Mouse (Mus musculus) forebrain, embryonic 12.5 days (tissue): Measurements from ENCODE around the gene Picalm. TPM values are rescaled to one million over a fixed set of nuclear protein-coding genes. Genes with fewer than 3 reads are reported as not detected.

Experiments used
- ATAC-seq: fragments of 200-750 bp; cut with Nextera tagmentation; 2 replicates; pipeline ENCODE4 v1.8.0; 2017; ENCODE audit warnings: moderate TSS enrichment; ENCODE audit not compliant: low FRiP score
- H3K27ac ChIP-seq: fragments of 300-500 bp; sonication (generic); 2 replicates; pipeline ENCODE4 v1.5.1; 2016; ENCODE audit warnings: mild to moderate bottlenecking
- H3K27me3 ChIP-seq: fragments of 300-500 bp; sonication (generic); 2 replicates; pipeline ENCODE4 v1.6.1; 2016; ENCODE audit warnings: mild to moderate bottlenecking
- H3K36me3 ChIP-seq: fragments of 300-500 bp; sonication (generic); replicated peaks from 2 replicates; pipeline ENCODE4 v1.6.1; 2016; ENCODE audit warnings: mild to moderate bottlenecking
- H3K4me1 ChIP-seq: fragments of 300-500 bp; sonication (generic); 2 replicates; pipeline ENCODE4 v1.6.1; 2016
- H3K4me2 ChIP-seq: fragments of 300-500 bp; sonication (generic); 2 replicates; pipeline ENCODE4 v1.6.1; 2016; ENCODE audit warnings: mild to moderate bottlenecking, moderate library complexity
- H3K4me3 ChIP-seq: fragments of 300-500 bp; sonication (generic); replicated peaks from 2 replicates; pipeline ENCODE4 v1.5.1; 2016; ENCODE audit warnings: mild to moderate bottlenecking
- H3K9ac ChIP-seq: fragments of 300-500 bp; sonication (generic); 2 replicates; pipeline ENCODE4 v1.6.1; 2016; ENCODE audit warnings: mild to moderate bottlenecking
- H3K9me3 ChIP-seq: fragments of 300-500 bp; sonication (generic); 2 replicates; pipeline ENCODE4 v1.6.1; 2016
- WGBS: fragments of 180-500 bp; shearing (Covaris S2); methylation state at CpG from one replicate; pipeline ENCODE4 v1.1.7; 2016; 5-methylcytosine and 5-hydroxymethylcytosine counted together
- polyA plus RNA-seq: library from polyadenylated mRNA; unstranded; fragments of >200 nt; fragmentation: Nextera tagmentation; extraction: Ambion mirVana; gene quantifications from 2 replicates; pipeline ENCODE4 v1.2.1, GENCODE M21; 2016

Picalm gene
- polyA plus RNA-seq, 1 experiment from 2014 or later = 43.9 TPM

DNA sequence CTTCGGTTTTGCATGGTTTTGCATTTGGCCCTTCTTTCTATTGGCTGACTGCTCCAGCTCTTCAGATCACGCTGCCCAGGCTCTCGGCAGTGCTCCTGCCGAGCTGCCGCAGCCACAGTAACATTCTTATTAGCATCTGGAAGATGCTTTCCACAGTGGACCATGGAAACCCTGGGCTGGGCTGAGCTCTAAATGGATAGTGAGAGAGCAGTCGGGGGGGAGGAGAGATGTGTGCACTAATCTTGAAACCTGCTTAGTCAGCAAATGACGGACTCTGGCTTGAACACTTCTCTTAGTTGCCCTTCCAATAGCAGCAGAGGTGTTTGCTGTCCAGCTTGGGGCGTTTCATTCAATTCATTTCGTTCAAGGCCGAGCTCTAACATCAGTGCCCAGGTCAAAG is 30.8 kb upstream of the Picalm start:
- Histone ChIP-seq H3K27ac (no peak overlapping the region), H3K4me1 (peaks cover 3% of the 10 kb centered on the region; the same call in 1 of the 2 replicates), H3K4me3 (no peak overlapping the region), H3K36me3 (no peaks in the 10 kb centered on the region), H3K27me3 (peaks cover 3% of the 10 kb centered on the region; the same call in 1 of the 2 replicates), H3K4me2 (no peak overlapping the region), H3K9ac (no peak overlapping the region), H3K9me3 (no peaks in the 10 kb centered on the region)
- WGBS = 40% methylated on average over 10 of the region's 10 CpGs
- no peak for ATAC-seq

DNA sequence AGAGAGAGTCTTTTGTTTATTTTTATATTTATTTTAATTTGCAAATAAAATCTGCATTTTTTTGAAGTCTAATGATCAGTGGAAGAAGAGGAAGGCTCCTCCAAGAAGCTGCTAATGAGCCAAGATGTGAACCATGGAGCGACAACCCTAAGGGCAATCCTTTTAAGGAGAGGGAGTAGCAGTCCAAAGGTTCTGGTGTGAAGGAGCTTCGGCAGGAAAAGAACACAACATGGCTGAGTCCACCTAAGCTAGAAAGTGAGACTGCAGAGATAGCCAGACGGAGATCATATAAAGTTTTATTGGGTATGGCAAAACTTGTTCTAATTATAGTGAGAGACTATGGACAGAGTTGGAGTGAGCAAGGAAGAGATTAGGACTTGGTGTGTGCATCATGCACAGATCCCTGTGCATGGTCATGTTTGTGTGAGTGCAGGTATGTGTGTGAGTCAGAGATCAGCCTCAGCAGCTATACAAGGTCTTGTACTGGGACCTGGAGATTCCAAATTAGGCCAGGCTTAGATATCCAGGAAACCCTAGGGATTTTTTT is 29.3 kb upstream of the Picalm start:
- no peak for ATAC-seq
- Histone ChIP-seq H3K9ac (no peak overlapping the region), H3K9me3 (no peaks in the 10 kb centered on the region)

DNA sequence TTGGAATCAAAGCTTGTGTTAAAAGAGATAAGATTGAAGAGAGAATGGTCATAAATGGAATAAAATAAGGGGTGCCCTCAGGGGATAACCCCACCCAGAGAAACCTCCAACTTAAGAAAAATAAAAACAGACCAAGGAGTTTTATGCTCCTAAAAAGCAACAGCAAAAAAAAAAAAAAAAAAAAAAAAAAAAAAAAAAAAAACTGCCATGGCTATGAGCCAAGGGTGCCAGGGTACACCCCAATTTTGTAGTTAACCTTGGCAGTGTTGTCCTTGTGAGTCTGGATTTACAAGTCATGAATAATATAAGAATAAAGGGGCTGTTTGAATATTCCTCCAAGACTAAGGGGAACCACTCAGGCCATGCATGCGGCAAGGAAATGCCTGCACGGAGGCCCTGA is 13.9 kb upstream of the Picalm start:
- ATAC-seq = no peak
- H3K4me1 ChIP-seq = no peaks in the 10 kb centered on the region
- H3K27ac ChIP-seq = no peak overlapping the region
- no peaks in the 10 kb centered on the region for H3K9me3 ChIP-seq
- no peaks in the 10 kb centered on the region for H3K27me3 ChIP-seq
- H3K36me3 ChIP-seq = no peaks in the 10 kb centered on the region
- no peak overlapping the region for H3K9ac ChIP-seq
- H3K4me3 ChIP-seq = no peak overlapping the region
- 97% methylated on average over 2 of the region's 2 CpGs for WGBS
- H3K4me2 ChIP-seq = no peak overlapping the region

More for the DNA sequence above, 29.3 kb upstream of the Picalm start:
- peaks cover 3% of the 10 kb centered on the region; the same call in 1 of the 2 replicates for H3K4me1 ChIP-seq
- H3K4me3 ChIP-seq = no peak overlapping the region
- H3K27ac ChIP-seq = no peak overlapping the region
- whole genome bisulfite sequencing = 89% methylated on average over 3 of the region's 3 CpGs
- no peaks in the 10 kb centered on the region for H3K36me3 ChIP-seq
- no peak overlapping the region for H3K4me2 ChIP-seq
- peaks cover 3% of the 10 kb centered on the region; the same call in 1 of the 2 replicates for H3K27me3 ChIP-seq

DNA sequence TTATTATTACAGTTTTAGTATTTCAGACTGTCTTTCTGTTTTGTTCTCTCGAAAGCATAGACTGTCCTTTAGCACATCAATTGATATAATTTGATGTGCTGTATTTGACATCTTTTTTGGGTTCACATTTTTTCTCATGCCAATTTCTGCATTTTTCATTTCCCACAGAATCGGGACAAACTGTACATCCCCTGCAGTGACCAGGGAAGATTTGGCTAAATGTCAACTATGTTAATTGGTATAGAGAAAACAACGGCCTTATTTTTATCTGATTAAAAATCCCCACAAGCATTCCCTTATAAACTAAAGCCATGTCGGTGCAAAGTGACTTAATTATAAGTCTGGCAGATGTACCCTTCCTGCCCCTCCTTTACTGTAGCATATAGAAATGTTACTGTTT is 9.9 kb upstream of the Picalm start:
- no peak for ATAC-seq
- no peaks in the 10 kb centered on the region for H3K36me3 ChIP-seq
- H3K27me3 ChIP-seq = no peaks in the 10 kb centered on the region
- H3K4me3 ChIP-seq = no peak overlapping the region
- H3K4me1 ChIP-seq = no peaks in the 10 kb centered on the region
- H3K4me2 ChIP-seq = no peak overlapping the region
- 75% methylated on average over 4 of the region's 4 CpGs for WGBS
- H3K9me3 ChIP-seq = no peaks in the 10 kb centered on the region
- no peak overlapping the region for H3K27ac ChIP-seq
- no peak overlapping the region for H3K9ac ChIP-seq

DNA sequence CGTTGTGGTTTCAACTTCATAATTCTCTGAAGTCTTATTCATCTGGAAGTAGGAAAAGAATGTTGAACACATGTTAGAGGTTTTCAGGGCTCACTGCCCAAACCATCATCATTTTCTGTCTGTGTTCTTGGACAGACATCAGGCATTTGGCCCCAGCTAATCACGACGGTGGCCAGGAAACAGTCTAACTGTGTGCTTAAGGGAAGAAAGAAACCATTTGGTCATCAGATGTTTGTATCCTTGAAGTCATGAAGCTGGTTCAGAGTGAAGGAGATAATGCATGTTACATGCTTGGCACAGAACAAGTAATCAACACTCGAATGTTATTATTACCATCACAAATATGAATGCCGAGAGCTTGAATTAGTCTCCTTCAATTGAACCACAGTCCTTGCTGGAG is 5.0 kb upstream of the Picalm start:
- Histone ChIP-seq H3K4me1 (peaks cover 5% of the 10 kb centered on the region), H3K9ac (no peak overlapping the region), H3K27ac (no peak overlapping the region), H3K4me3 (no peak overlapping the region), H3K27me3 (no peaks in the 10 kb centered on the region), H3K9me3 (no peaks in the 10 kb centered on the region), H3K36me3 (no peaks in the 10 kb centered on the region), H3K4me2 (no peak overlapping the region)
- ATAC-seq = no peak
- 96% methylated on average over 5 of the region's 5 CpGs for WGBS

DNA sequence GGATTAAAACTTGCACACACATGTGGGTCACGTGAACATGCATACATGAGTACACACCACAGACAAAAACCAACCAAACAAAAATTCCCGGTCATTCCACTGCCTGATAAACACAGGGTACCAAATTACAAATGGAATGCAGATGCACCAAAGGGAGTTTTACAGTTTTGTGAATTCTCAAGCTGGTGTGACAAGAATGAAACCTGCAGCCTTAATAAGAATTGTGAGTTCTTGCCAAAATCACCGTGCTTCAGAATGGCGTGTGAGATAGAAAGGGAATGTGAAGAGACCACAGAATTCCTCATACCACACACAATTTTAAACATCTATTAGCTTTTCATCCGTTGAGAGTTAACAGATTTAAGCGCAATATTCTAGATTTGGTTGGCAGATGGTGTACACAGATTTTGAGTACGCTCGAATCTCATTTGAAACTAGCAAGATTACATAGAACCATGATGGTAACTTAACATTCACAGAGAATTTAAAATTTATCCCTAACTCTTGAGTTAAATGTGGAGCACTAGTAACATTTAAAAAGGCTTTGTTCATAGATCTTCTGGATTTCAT is 1.3 kb upstream of the Picalm start:
- H3K36me3 ChIP-seq = no peaks in the 10 kb centered on the region
- H3K9me3 ChIP-seq = no peaks in the 10 kb centered on the region
- peak overlapping the region; percentile 97; the same call in 1 of the 2 replicates for H3K9ac ChIP-seq
- peak overlapping the region; percentile 82 for H3K4me3 ChIP-seq
- H3K27ac ChIP-seq = peak overlapping the region; percentile 94; the same call in 1 of the 2 replicates
- ATAC-seq = no peak
- H3K4me2 ChIP-seq = peak overlapping the region; percentile 86
- 78% methylated on average over 8 of the region's 8 CpGs for WGBS
- H3K27me3 ChIP-seq = no peaks in the 10 kb centered on the region
- H3K4me1 ChIP-seq = peaks cover 15% of the 10 kb centered on the region

DNA sequence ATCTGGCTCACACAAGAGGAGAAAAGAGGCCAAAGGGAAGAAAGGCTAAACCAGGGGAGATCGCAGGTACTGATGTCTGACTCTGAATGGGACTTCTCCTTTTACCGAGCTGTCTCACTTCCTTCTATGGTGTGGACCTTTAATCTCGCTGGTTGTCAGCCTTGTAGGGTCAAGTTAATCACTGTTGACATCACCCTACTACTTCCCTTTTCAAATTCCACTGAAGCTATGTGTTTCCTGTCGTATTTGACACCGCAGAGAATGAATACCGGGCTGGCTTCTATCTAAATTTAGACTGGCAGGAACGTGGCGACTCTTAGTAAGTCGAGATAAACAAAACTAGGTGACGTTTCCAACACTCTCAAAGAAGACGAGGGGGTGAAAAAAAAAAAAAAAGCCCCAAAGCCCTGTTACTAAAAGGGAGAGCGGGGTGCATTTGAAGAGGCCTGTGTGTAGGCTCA is 712 bp upstream of the Picalm start:
- Histone ChIP-seq H3K4me1 (peaks cover 15% of the 10 kb centered on the region), H3K27ac (peak overlapping the region; percentile 94), H3K9me3 (no peaks in the 10 kb centered on the region), H3K36me3 (no peaks in the 10 kb centered on the region), H3K4me2 (peak overlapping the region; percentile 86), H3K9ac (peak overlapping the region; percentile 97), H3K27me3 (no peaks in the 10 kb centered on the region), H3K4me3 (peak overlapping the region; percentile 82)
- ATAC-seq = peak; percentile 4; the same call in 1 of the 2 replicates
- WGBS = under 1% methylated on average over 12 of the region's 12 CpGs

DNA sequence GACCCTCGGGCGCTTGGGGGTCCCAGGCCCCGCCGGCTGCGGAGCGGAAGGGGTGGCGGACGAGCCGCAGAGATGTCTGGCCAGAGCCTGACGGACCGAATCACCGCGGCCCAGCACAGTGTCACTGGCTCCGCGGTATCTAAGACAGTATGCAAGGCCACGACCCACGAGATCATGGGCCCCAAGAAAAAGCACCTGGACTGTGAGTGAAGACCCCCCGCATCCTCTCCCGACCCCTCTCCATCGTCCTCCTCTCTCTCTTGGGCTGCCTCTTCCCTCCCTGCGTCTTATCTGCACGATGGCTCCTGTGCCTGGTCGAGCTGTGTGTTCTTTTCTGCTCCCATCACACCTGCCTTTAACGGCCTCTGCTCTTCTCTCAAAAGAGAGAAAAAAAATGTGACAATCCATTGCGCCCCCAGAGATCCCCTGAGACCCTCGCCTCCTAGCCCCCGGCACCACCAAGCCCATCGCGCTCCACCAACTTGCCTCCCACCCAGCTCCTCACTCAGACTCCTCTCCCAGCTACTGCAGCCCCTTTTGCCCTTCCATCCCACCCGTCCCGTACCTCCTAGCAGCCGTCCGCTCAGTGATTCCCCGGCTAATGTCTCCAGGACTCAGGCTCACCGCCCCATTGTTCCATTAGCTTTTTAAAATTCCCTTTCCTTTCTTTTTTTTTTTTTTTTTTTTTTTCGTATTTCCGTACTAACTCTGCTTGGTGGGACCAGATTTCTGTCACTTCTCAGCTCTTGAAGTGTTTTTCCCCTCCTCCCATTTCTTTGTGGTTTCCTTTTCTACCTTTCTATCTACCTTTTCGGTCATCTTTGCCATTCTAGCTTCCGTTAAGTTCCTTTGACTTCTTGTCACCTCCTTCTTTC is 725 bp downstream of the Picalm start:
- peak overlapping the region; percentile 94 for H3K27ac ChIP-seq
- peaks cover 15% of the 10 kb centered on the region for H3K4me1 ChIP-seq
- peak; percentile 76 for ATAC-seq
- peak overlapping the region; percentile 86 for H3K4me2 ChIP-seq
- peak overlapping the region; percentile 97 for H3K9ac ChIP-seq
- no peaks in the 10 kb centered on the region for H3K36me3 ChIP-seq
- H3K27me3 ChIP-seq = no peaks in the 10 kb centered on the region
- H3K9me3 ChIP-seq = no peaks in the 10 kb centered on the region
- WGBS = under 1% methylated on average over 34 of the region's 39 CpGs
- H3K4me3 ChIP-seq = peak overlapping the region; percentile 82

DNA sequence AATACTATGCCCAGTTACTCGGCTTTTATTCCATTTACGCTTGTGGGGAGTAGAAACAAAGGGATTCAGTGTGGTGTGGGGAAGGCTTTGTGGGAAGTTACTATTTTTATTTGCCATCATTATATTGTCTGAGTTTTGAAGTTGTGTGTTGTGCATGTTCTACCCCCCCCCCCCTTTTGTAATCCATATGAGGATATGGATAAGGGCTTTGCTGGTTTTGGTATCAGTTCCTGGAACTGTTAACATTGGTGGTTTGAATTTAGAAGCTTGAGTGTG is 1.3 kb downstream of the Picalm start:
- WGBS = 0% methylated on average over 2 of the region's 2 CpGs
- H3K9ac ChIP-seq = peak overlapping the region; percentile 97
- ATAC-seq = no peak
- H3K27me3 ChIP-seq = no peaks in the 10 kb centered on the region
- H3K4me2 ChIP-seq = peak overlapping the region; percentile 86
- no peaks in the 10 kb centered on the region for H3K9me3 ChIP-seq
- no peak overlapping the region for H3K27ac ChIP-seq
- H3K4me3 ChIP-seq = peak overlapping the region; percentile 82
- H3K4me1 ChIP-seq = peaks cover 15% of the 10 kb centered on the region
- H3K36me3 ChIP-seq = no peaks in the 10 kb centered on the region

DNA sequence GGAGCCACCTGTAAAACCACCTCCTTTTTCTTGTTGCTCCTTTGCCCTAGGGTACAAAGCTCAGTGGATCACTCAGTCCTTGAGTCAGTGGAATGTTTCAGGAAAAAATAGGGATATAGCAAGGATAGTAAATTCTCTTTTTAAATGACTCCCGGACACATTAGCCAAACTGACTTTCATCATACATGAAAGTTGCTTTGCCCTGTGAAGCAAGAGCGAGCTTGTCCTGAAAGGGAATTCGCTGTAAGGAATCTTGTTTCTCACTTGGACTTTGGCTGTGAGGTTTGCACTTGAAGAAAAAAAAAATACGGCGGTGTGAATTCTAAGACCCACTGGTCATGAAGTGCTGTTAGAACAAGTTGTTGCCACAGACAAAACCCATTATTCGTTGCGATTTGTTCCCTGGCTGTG is 1.8 kb downstream of the Picalm start:
- Histone ChIP-seq H3K9me3 (no peaks in the 10 kb centered on the region), H3K4me3 (peak overlapping the region; percentile 82), H3K36me3 (no peaks in the 10 kb centered on the region), H3K4me2 (peak overlapping the region; percentile 86), H3K9ac (peak overlapping the region; percentile 97), H3K27ac (no peak overlapping the region), H3K4me1 (peaks cover 15% of the 10 kb centered on the region), H3K27me3 (no peaks in the 10 kb centered on the region)
- WGBS = 20% methylated on average over 7 of the region's 7 CpGs
- ATAC-seq = no peak

DNA sequence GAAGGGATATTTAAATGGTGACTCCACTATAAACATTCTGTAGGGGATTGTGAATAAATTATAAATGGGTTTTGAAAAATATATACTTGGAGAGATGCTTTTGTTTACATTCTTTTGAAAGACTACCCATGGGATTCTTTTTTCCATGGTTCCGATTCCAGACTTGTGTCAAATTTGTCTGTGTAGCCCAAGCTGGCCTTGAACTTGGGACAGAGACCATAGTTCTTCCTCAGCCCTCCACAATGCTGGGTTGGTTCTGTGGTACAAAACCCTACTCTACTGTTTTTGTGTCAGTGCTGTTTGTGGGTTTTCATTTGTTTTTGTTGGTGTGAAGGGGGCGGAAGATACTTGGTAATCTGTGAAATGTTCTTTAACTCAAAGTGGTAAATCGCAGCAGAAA is 2.3 kb downstream of the Picalm start:
- WGBS = 76% methylated on average over 3 of the region's 3 CpGs
- ATAC-seq = no peak
- H3K27me3 ChIP-seq = no peaks in the 10 kb centered on the region

DNA sequence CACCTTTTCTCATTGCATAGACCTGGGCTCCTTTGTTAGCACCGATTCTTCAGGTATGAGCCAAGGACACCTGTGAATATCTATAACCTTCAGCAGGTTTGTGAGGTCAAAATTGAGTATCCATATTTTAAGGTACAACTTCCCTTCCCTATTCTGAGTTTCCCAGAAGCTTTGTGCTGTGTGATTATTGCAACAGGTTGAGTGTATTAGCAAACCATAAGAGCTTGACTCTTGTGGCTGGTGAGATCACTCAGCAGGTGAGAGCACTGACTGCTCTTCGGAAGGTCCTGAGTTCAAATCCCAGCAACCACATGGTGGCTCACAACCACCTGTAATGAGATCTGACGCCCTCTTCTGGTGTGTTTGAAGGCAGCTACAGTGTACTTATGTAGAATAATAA is 6.7 kb downstream of the Picalm start:
- 84% methylated on average over 3 of the region's 3 CpGs for WGBS
- Histone ChIP-seq H3K4me1 (peaks cover 9% of the 10 kb centered on the region), H3K9me3 (no peaks in the 10 kb centered on the region), H3K27ac (no peak overlapping the region), H3K36me3 (no peaks in the 10 kb centered on the region), H3K27me3 (no peaks in the 10 kb centered on the region), H3K9ac (no peak overlapping the region), H3K4me3 (no peak overlapping the region), H3K4me2 (no peak overlapping the region)
- no peak for ATAC-seq

More for the DNA sequence above, 2.3 kb downstream of the Picalm start:
- H3K9me3 ChIP-seq = no peaks in the 10 kb centered on the region
- H3K4me1 ChIP-seq = peaks cover 15% of the 10 kb centered on the region
- no peaks in the 10 kb centered on the region for H3K36me3 ChIP-seq
- H3K4me2 ChIP-seq = peak overlapping the region; percentile 86
- H3K9ac ChIP-seq = peak overlapping the region; percentile 97
- H3K4me3 ChIP-seq = peak overlapping the region; percentile 82
- no peak overlapping the region for H3K27ac ChIP-seq
